Mouse (Mus musculus) midbrain, embryonic 15.5 days (tissue): Measurements from ENCODE around the gene Dscaml1. TPM values are rescaled to one million over a fixed set of nuclear protein-coding genes. Genes with fewer than 3 reads are reported as not detected.
A peak's percentile ranks its signal among the peaks of the same experiment; 100 is the strongest.

ENCODE experiments used
- ATAC-seq: fragments of 200-750 bp; cut with Nextera tagmentation; replicated peaks from 2 replicates; pipeline ENCODE4 v1.8.0; 2017; ENCODE audit warnings: moderate TSS enrichment
- H3K27ac ChIP-seq: fragments of 300-500 bp; sonication (generic); 2 replicates; pipeline ENCODE4 v1.5.1; 2015; ENCODE audit warnings: mild to moderate bottlenecking, inconsistent platforms
- H3K27me3 ChIP-seq: fragments of 300-500 bp; sonication (generic); replicated peaks from 2 replicates; pipeline ENCODE4 v1.6.1; 2015; ENCODE audit warnings: inconsistent platforms
- H3K36me3 ChIP-seq: fragments of 300-500 bp; sonication (generic); replicated peaks from 2 replicates; pipeline ENCODE4 v1.6.1; 2015; ENCODE audit warnings: inconsistent platforms
- H3K4me1 ChIP-seq: fragments of 300-500 bp; sonication (generic); 2 replicates; pipeline ENCODE4 v1.6.1; 2015; ENCODE audit warnings: inconsistent platforms
- H3K4me2 ChIP-seq: fragments of 300-500 bp; sonication (generic); 2 replicates; pipeline ENCODE4 v1.6.1; 2015; ENCODE audit warnings: inconsistent platforms, mild to moderate bottlenecking, moderate library complexity
- H3K4me3 ChIP-seq: fragments of 300-500 bp; sonication (generic); 2 replicates; pipeline ENCODE4 v1.5.1; 2015; ENCODE audit warnings: mild to moderate bottlenecking, inconsistent platforms
- H3K9ac ChIP-seq: fragments of 300-500 bp; sonication (generic); 2 replicates; pipeline ENCODE4 v1.6.1; 2015; ENCODE audit warnings: mild to moderate bottlenecking, inconsistent platforms
- H3K9me3 ChIP-seq: fragments of 300-500 bp; sonication (generic); 2 replicates; pipeline ENCODE4 v1.6.1; 2016; ENCODE audit warnings: inconsistent platforms
- WGBS: fragments of 180-500 bp; shearing (Covaris S2); methylation state at CpG from one replicate; pipeline ENCODE4 v1.1.7; 2015; ENCODE audit warnings: mixed read lengths; 5-methylcytosine and 5-hydroxymethylcytosine counted together
- polyA plus RNA-seq: library from polyadenylated mRNA; unstranded; fragments of >200 nt; fragmentation: Nextera tagmentation; extraction: Ambion mirVana; gene quantifications from 2 replicates; pipeline ENCODE4 v1.2.1, GENCODE M21; 2015

The Dscaml1 gene
- polyA plus RNA-seq, 1 experiment from 2014 or later = 19.6 TPM

DNA sequence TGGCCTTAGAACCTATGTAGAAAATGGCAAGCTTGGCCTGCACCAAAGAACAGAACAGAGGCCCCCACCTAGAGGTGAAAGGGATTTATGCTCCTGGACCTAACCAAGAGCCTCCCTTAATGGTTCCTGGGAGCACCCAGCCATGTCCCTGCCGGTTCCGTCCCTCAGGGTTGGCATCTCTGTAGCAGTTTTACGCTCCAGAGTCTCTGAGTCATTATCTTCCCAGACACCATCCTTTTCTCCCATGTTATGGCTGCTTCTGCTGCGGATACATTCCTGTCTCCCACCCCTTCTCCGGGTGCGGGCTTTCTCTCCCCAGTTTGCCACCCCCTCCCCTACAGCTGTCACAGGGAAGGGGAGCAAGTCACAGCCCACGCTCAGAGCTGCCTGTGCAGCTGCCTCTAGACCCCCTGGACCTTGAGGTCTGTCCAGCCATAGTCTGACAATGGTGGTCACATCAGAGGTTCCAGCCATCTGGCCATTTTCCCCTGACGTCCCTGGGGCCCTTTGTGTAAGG is 108.1 kb downstream of the Dscaml1 start:
- ATAC-seq = no peak
- no peak overlapping the region for H3K4me3 ChIP-seq
- WGBS = 49% methylated on average over 8 of the region's 8 CpGs
- H3K36me3 ChIP-seq = no peaks in the 10 kb centered on the region
- H3K4me1 ChIP-seq = peaks cover 38% of the 10 kb centered on the region
- no peaks in the 10 kb centered on the region for H3K27me3 ChIP-seq
- H3K4me2 ChIP-seq = no peak overlapping the region
- H3K9ac ChIP-seq = no peak overlapping the region
- H3K9me3 ChIP-seq = no peaks in the 10 kb centered on the region
- peak overlapping the region; percentile 43; the same call in 1 of the 2 replicates for H3K27ac ChIP-seq

DNA sequence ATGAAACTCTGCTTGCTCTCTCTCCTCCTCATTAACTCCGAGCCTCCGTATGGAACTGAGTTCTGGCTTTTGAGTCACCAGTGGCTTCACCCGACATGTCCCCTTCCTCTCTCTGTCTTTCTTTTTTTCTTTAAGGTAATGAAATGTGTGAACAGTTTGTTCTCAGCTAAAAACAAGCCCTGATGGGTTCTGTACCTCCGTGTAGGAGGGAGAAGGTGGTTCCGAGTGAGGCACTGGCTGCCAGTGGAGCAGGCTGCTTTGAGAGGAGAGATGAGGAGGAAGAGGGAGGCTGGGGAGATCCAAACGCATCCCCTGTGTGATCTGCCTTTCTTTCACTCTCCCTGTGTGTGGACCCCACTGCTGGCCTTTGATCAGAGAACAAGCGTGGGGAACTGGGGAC is 111.2 kb downstream of the Dscaml1 start:
- no peak for ATAC-seq
- no peaks in the 10 kb centered on the region for H3K27me3 ChIP-seq
- WGBS = 63% methylated on average over 7 of the region's 7 CpGs
- H3K4me3 ChIP-seq = no peak overlapping the region
- H3K4me2 ChIP-seq = no peak overlapping the region
- no peaks in the 10 kb centered on the region for H3K36me3 ChIP-seq
- H3K27ac ChIP-seq = no peak overlapping the region
- no peak overlapping the region for H3K9ac ChIP-seq
- H3K4me1 ChIP-seq = peaks cover 28% of the 10 kb centered on the region
- no peaks in the 10 kb centered on the region for H3K9me3 ChIP-seq

DNA sequence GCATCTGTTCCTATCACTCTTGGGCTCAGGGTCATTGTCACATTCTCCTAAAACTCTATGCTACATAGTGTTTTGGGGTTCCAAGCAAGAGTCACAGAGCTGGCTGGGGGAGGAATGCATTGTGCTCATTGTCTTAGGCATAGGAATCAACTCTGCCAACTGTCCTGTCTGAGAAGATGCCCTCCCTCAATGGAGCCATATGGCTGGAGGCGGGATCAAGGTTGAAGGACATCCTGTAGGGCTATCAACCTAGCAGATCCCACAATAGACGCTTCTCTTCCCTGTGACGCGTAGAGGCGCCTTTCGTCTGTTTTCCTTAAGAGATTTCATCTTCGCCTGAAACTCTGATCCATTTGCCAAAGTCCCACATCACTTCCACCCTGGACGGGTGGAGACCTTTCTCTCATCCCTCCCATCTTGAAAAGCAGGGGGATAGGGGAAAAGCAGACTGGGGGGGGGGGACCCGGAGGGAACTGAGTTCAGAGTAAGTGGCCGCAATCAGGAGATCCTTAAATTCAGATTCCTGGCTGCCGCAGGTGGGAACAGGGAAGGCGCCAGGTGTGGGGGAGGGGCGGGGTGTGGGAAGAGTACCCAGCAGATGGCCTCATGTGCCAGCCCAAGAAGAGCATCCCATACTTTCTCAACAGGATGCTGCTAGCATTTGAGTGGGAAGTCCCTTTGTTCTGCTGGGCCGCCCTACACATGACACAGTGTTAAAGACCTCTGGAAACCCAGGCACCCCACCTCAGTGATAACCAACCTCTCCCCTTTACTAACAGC is 113.0 kb downstream of the Dscaml1 start:
- Histone ChIP-seq H3K36me3 (no peaks in the 10 kb centered on the region), H3K27ac (0 out of 2 replicates have a peak overlapping the region, but pooled peaks have one; percentile 10), H3K4me3 (no peak overlapping the region), H3K9me3 (no peaks in the 10 kb centered on the region), H3K4me2 (no peak overlapping the region), H3K9ac (no peak overlapping the region), H3K27me3 (no peaks in the 10 kb centered on the region), H3K4me1 (peaks cover 28% of the 10 kb centered on the region)
- 92% methylated on average over 14 of the region's 14 CpGs for WGBS
- ATAC-seq = no peak

DNA sequence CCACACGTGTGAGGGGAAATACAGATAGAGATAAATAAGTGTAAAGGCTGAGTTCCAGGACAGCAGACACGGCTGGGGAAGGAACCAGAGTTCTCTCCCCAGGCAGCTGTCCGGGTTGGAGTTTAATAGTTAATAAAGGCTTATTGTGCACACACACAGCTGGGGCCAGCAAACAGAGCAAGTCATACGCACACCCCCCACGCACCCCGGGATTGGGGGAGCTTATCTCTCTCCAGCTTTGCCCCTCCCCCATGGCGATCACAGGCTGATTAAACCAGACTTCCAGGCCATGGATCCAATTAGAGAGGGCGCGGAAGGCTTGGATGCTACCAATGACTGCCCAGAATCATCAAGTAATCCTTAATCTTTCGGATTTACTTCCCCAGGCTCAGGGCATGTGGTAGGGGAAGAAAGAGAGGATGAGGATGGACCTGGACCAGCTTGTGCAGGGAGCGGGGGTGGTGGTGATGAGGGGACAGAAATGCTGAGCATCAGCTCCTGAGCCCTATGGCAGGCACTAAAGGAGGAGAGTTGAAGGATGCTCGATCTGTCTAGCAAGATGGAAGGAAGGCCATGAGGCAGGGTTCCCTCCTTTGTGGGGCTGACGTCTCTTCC is 119.7 kb downstream of the Dscaml1 start:
- no peaks in the 10 kb centered on the region for H3K27me3 ChIP-seq
- H3K4me3 ChIP-seq = no peak overlapping the region
- H3K9me3 ChIP-seq = no peaks in the 10 kb centered on the region
- peak; percentile 51 for ATAC-seq
- H3K36me3 ChIP-seq = no peaks in the 10 kb centered on the region
- no peak overlapping the region for H3K9ac ChIP-seq
- H3K27ac ChIP-seq = peak overlapping the region; percentile 1
- H3K4me2 ChIP-seq = no peak overlapping the region
- peaks cover 40% of the 10 kb centered on the region for H3K4me1 ChIP-seq
- WGBS = 22% methylated on average over 13 of the region's 13 CpGs

DNA sequence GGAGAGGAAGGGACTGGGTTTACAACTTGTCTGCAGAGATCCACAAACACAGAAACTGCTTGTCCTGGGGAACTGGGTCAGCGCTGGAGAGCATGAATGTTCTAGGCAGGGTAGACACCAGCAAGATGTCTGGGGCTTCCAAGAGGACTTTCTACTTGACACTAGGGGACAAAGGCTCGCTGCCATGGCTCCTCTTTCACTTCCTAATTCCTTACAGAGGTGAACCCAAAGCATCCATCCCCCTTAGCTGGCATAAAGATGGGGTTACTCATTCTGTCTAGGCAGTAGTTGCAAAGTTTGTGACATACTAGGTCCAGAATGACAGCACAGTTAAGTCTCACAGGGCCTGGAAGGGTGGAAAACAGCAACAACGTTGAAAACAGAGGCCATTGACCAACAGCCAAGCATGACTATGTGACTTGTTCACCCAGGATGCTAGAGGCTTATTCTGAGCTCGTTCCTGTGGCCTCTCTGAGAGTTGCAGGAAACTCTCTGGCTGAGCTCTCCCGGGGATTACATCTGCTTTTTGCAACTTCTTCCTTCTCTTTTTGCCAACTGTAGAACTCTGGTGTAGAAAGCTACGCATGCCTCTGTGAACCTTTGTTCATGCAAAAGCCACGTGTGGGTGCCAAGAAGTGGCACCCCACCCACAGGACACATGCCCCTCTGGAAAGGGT is 120.6 kb downstream of the Dscaml1 start:
- no peak overlapping the region for H3K27ac ChIP-seq
- H3K9ac ChIP-seq = no peak overlapping the region
- 80% methylated on average over 7 of the region's 7 CpGs for WGBS
- no peaks in the 10 kb centered on the region for H3K36me3 ChIP-seq
- H3K4me2 ChIP-seq = no peak overlapping the region
- no peak for ATAC-seq
- H3K27me3 ChIP-seq = no peaks in the 10 kb centered on the region
- H3K4me1 ChIP-seq = peaks cover 35% of the 10 kb centered on the region
- H3K4me3 ChIP-seq = no peak overlapping the region
- H3K9me3 ChIP-seq = no peaks in the 10 kb centered on the region

DNA sequence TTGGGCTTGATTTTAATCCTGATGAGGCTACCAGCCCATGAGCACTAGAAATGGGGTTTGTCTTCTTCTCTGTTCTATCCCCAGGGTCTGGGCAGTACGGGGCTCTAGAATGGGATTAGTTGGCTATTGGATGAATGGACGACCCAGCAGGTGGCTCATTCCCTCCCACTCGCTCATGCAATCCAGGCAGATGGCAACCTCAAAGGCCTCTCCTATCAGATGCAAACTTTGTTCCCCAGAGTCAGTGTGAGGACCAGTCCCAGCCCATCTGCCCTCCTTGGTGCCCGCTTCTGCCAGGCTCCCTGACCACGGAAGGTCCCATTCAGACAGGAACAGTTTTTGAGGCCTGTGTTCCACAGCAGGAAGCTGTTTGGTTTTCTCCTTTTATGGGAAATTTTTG is 123.4 kb downstream of the Dscaml1 start:
- Histone ChIP-seq H3K36me3 (no peaks in the 10 kb centered on the region), H3K9me3 (no peaks in the 10 kb centered on the region), H3K4me1 (peaks cover 37% of the 10 kb centered on the region), H3K4me2 (no peak overlapping the region), H3K27ac (peak overlapping the region; percentile 60), H3K9ac (no peak overlapping the region), H3K27me3 (no peaks in the 10 kb centered on the region), H3K4me3 (no peak overlapping the region)
- WGBS = 18% methylated on average over 5 of the region's 5 CpGs
- ATAC-seq = no peak

DNA sequence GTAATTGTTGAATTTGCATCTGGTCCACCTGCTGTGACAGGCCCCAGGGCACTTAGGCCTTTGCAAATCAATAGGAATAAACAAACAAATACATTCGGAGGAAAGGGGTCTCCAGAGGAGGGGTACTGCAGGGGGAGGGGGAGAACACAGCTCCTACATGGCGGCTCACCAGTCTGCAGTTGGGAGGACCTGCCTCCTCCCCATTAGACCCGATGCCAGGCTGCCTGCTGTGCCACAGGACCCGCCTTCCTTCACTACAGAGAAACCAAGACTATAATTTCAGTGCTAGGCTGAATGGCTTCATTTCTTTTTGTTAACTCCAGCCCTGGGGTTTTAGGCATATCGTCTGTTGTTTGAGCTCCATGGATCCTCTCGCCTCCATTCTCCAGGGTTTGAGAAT is 123.8 kb downstream of the Dscaml1 start:
- H3K4me2 ChIP-seq = no peak overlapping the region
- H3K36me3 ChIP-seq = no peaks in the 10 kb centered on the region
- H3K27ac ChIP-seq = peak overlapping the region; percentile 60
- no peak overlapping the region for H3K4me3 ChIP-seq
- ATAC-seq = 0 out of 2 replicates have a peak, but pooled peaks have one; percentile 38
- 29% methylated on average over 6 of the region's 6 CpGs for WGBS
- H3K9me3 ChIP-seq = no peaks in the 10 kb centered on the region
- H3K9ac ChIP-seq = no peak overlapping the region
- H3K27me3 ChIP-seq = no peaks in the 10 kb centered on the region
- H3K4me1 ChIP-seq = peaks cover 40% of the 10 kb centered on the region

DNA sequence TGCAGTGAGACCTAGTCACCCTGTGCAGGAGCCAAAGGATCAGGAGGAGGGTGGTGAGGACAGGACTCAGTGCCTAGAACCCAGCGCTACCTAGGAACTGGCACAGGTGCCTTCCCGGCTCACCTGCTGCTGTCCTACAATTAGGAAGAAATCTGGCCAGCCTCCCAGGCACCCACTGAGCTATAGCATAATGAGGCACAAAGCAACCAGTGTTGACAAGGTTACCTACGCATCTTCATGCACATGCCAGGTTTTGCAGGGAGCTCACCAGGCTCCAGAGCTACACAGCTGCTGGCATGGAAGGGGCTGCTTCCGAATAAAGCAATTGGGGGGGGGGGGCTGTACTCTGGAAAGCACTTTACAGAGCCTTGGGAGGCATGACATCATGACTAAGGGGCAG is 124.2 kb downstream of the Dscaml1 start:
- Histone ChIP-seq H3K36me3 (no peaks in the 10 kb centered on the region), H3K4me3 (no peak overlapping the region), H3K9ac (no peak overlapping the region), H3K4me2 (no peak overlapping the region), H3K27ac (peak overlapping the region; percentile 60), H3K4me1 (peaks cover 42% of the 10 kb centered on the region), H3K27me3 (no peaks in the 10 kb centered on the region), H3K9me3 (no peaks in the 10 kb centered on the region)
- peak; percentile 11; the same call in 1 of the 2 replicates for ATAC-seq
- WGBS = 51% methylated on average over 4 of the region's 4 CpGs

DNA sequence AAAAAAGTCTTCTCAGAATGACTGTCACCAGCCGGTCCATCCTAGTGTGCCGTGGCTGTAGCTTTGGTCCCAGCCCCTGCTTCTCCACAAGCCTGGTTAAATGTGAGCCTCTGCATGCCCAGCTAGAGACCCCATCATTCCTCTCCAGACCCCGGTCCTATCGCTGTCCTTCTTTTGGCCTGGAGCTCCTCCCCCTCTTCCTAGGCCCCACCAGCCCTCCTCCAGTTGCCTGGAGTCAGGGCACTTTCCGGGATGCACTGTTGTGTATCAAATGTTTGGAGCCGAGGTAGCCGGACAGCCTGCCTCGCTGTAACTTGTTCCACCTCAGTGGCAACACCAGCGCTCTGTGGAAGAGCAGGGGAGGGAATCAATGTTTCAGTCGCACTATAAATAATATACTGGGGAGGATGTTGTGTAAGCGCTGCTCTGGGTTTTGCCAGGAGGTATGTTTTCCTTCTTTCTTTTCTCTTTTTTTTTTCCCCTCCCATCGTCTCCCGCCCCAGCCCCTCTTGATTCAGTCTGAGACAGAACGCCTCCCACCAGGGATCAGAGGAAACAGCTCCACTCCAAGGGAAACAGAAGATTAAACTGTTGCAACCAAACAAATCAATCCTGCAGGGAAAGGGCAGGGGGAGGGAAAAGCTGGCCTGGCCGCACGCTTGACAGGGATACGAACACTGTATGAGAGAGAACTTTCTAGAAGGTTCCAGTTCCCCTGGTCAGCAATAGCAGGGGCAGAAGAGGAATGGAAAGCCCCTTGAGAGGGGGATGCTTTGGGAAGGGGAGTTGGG is 128.8 kb downstream of the Dscaml1 start:
- H3K9me3 ChIP-seq = no peaks in the 10 kb centered on the region
- no peaks in the 10 kb centered on the region for H3K27me3 ChIP-seq
- peaks cover 21% of the 10 kb centered on the region for H3K4me1 ChIP-seq
- H3K4me2 ChIP-seq = 0 out of 2 replicates have a peak overlapping the region, but pooled peaks have one; percentile 4
- no peak overlapping the region for H3K4me3 ChIP-seq
- H3K9ac ChIP-seq = no peak overlapping the region
- no peak for ATAC-seq
- no peaks in the 10 kb centered on the region for H3K36me3 ChIP-seq
- 19% methylated on average over 17 of the region's 17 CpGs for WGBS
- H3K27ac ChIP-seq = 0 out of 2 replicates have a peak overlapping the region, but pooled peaks have one; percentile 32

DNA sequence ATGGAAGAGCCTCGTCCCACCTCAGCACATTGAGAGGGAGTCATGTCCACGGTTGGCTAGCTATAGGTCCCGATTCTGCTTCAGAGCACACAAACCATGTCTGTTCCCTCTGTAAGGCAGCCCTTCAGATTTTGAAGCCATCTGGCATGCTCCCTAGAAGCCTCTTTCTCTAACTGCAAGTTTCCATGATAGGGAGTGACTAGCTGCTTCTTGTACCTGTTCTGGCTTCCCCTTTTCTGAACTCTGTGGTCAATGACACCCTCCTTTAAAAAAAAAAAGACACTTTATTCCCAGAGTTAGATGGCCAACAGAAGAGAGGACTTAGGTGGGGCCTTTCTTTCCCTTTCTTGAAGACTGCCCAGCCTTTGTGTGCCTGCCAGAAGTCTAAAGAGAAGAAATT is 130.5 kb downstream of the Dscaml1 start:
- whole genome bisulfite sequencing = 92% methylated on average over 3 of the region's 3 CpGs

DNA sequence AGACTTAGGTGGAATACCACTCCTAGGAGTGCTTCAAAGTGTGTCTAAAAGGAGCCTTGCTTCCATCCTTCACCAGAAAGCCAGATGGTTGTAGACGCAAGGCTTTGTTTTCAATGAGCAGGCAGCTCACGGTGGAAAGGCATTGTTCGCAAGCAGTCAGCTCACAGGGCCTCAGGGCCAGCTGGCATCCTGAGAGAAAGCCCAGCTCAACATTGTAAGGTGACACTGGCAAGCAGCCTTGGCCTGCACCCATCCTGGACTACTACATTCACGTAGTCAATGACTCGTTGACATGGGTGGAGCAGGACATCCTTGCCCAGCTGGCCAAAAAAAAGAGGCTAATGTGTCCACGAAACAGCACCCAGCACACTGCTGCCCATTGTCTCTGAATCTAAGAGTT is 134.6 kb downstream of the Dscaml1 start:
- Histone ChIP-seq H3K9ac (no peak overlapping the region), H3K4me2 (no peak overlapping the region), H3K4me3 (no peak overlapping the region), H3K4me1 (peaks cover under 1% of the 10 kb centered on the region), H3K9me3 (no peaks in the 10 kb centered on the region), H3K27me3 (no peaks in the 10 kb centered on the region), H3K27ac (no peak overlapping the region), H3K36me3 (no peaks in the 10 kb centered on the region)
- ATAC-seq = no peak
- 57% methylated on average over 6 of the region's 6 CpGs for WGBS

More for the DNA sequence above, 130.5 kb downstream of the Dscaml1 start:
- Histone ChIP-seq H3K36me3 (no peaks in the 10 kb centered on the region), H3K27me3 (no peaks in the 10 kb centered on the region), H3K9me3 (no peaks in the 10 kb centered on the region), H3K4me1 (peaks cover 14% of the 10 kb centered on the region), H3K4me2 (no peak overlapping the region), H3K4me3 (no peak overlapping the region), H3K27ac (no peak overlapping the region), H3K9ac (no peak overlapping the region)
- ATAC-seq = no peak
